Mouse (Mus musculus): ENCODE results near the gene Mettl26.

- TF ChIP-seq GATA1 (IDR thresholded peaks at IDR 0.05; ENCODE audit: borderline replicate concordance, low read length): no peak
- TF ChIP-seq FLI1 (IDR thresholded peaks at IDR 0.05; ENCODE audit: low read length): no peak
Observed at GRCm38 (mm10) chr17:25913186-25913876, 38.5 kb downstream of the Mettl26 start.

All from megakaryocyte, embryonic 14.5 days (primary cell).